Comparison of ENCODE assay signal across 8 mouse cellular contexts in the genomic region with DNA sequence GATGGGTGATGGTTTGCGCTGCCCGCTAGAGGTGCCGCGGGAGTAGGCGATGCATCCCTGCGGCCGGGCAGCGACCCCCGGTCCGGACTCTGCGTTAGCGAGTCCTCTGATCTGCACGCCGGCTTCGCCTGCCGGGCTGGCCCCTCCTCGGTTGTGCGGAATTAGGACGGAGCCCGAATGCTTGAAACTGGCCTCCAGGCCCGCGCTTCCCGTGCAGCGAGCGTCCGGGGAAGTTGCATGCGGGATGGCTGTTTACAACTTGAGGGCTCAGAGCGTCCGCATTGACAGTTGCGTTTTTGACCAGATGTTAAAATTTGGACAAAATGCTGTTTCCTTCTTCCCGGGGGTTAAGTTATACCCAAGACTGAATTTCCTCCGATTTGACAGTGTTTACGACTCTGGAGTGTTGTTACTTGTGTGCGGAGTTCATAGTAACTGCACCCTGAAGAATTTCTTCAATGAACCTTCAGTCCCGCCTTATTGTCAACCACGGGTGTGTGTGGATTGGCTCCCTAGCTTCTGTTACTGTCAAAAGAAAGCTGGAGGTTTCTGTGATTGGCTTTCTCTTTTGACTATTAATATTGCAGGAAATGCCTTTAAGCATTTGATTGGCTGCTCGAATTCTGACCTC. TPM values are rescaled to one million over a fixed set of nuclear protein-coding genes. Genes with fewer than 3 reads are reported as not detected.
DNase-seq lines count a peak whose midpoint lies in the region; ATAC-seq lines count a peak whose summit lies in the region.

No protein-coding gene starts in this region.

- H3K4me2 ChIP-seq in heart, embryonic 13.5 days, result peak overlapping the region; percentile 95
- H3K4me2 ChIP-seq in liver, embryonic 12.5 days, result peak overlapping the region; percentile 94

- WGBS in heart, embryonic 13.5 days, result under 1% methylated on average over 37 of the region's 37 CpGs
- WGBS in liver, embryonic 12.5 days (ENCODE audit: insufficient replicate concordance), result under 1% methylated on average over 37 of the region's 37 CpGs

- peak overlapping the region; percentile 99 for H3K4me3 ChIP-seq in heart, embryonic 13.5 days
- H3K4me3 ChIP-seq in liver, embryonic 12.5 days, result peak overlapping the region; percentile 96

- ATAC-seq in heart, embryonic 13.5 days (ENCODE audit: extremely low read depth, insufficient number of reproducible peaks, low FRiP score, low TSS enrichment), result no peak
- ATAC-seq in liver, embryonic 12.5 days, result peak; percentile 67

- H3K27me3 ChIP-seq in heart, embryonic 13.5 days (replicated peaks), result no peaks in the 10 kb centered on the region; the same call in 1 of the 2 replicates
- peaks cover 11% of the 10 kb centered on the region; the same call in 1 of the 2 replicates for H3K27me3 ChIP-seq in liver, embryonic 12.5 days (replicated peaks)
- H3K27me3 ChIP-seq in splenic B cell, adult 2 months (ENCODE audit: control insufficient read depth, insufficient read depth, low read length, poor library complexity, severe bottlenecking), result no peaks in the 10 kb centered on the region

- H3K9ac ChIP-seq in heart, embryonic 13.5 days, result peak overlapping the region; percentile 98
- peak overlapping the region; percentile 92 for H3K9ac ChIP-seq in liver, embryonic 12.5 days

- H3K9me3 ChIP-seq in heart, embryonic 13.5 days, result no peaks in the 10 kb centered on the region
- no peaks in the 10 kb centered on the region for H3K9me3 ChIP-seq in liver, embryonic 12.5 days (replicated peaks)

- H3K27ac ChIP-seq in heart, embryonic 13.5 days (replicated peaks), result peak overlapping the region; percentile 98
- H3K27ac ChIP-seq in liver, embryonic 12.5 days, result peak overlapping the region; percentile 97

- peak; percentile 58 to 71 for DNase-seq in CD8-positive naive resting alpha-beta T cell, adult 2 months (ENCODE audit: low read depth in 2 of 2, low spot score in 2 of 2)
- peak; percentile 72 for DNase-seq in c-Kit-negative CD71-positive TER-119-positive erythroid progenitor cells, embryonic 14.5 days (ENCODE audit: low read depth, low spot score)
- DNase-seq in fat pad, adult 2 months (ENCODE audit: extremely low read depth, low read depth, low spot score), result peak; percentile 51
- DNase-seq in kidney, postnatal 10 days, result peak; percentile 68
- peak; percentile 92 for DNase-seq in naive thymus-derived CD4-positive, alpha-beta T cell, adult 2 months (ENCODE audit: low read depth)
- DNase-seq in splenic B cell, adult 2 months (ENCODE audit: low read depth, low spot score), result peak; percentile 90

- no peaks in the 10 kb centered on the region for H3K36me3 ChIP-seq in heart, embryonic 13.5 days
- H3K36me3 ChIP-seq in liver, embryonic 12.5 days, result no peaks in the 10 kb centered on the region
- H3K36me3 ChIP-seq in splenic B cell, adult 2 months (ENCODE audit: control insufficient read depth, insufficient read depth, low read length, poor library complexity, severe bottlenecking), result no peaks in the 10 kb centered on the region

- peaks cover 27% of the 10 kb centered on the region for H3K4me1 ChIP-seq in heart, embryonic 13.5 days
- H3K4me1 ChIP-seq in liver, embryonic 12.5 days, result peaks cover 18% of the 10 kb centered on the region

RNA-seq across cellular contexts. Expression of gene Epc2, which starts 1.3 kb away (rescaled TPM):
- polyA plus RNA-seq in heart, embryonic 13.5 days (2015; fragmentation: Nextera tagmentation; extraction: Ambion mirVana), result 3.8 and 4.8 TPM in 2 replicates
- polyA plus RNA-seq in liver, embryonic 12.5 days (2016; fragmentation: Nextera tagmentation; extraction: Ambion mirVana), result 2.8 and 3.1 TPM in 2 replicates
